ENCODE assay signal across 17 mouse cellular contexts in genomic region chr8:81703571-81704365, GRCm38 (mm10).
"Had no signal": no experiment of that assay in that cellular context is flagged by ENCODE, and none has a peak within 500 bp of the region (broad histone marks: within the 10 kb centered on the region; RNA-seq: fewer than 3 reads in every experiment).

No protein-coding gene starts in this region.

- H3K27me3 ChIP-seq: kidney, embryonic 15.5 days; limb, embryonic 12.5 days; liver, embryonic 13.5 days; lung, embryonic 15.5 days; megakaryocyte, embryonic 14.5 days; midbrain, embryonic 15.5 days; neural tube, embryonic 13.5 days; stomach, embryonic 15.5 days had no signal

- ATAC-seq: liver, postnatal 0 days; midbrain, embryonic 15.5 days had no signal

- DNase-seq: kidney, adult 18-20 months; kidney, postnatal 14 days; liver; liver, embryonic 13.5 days; liver, postnatal 0 days; lung, postnatal 14 days; retina, postnatal 1 day; right cerebral cortex, postnatal 14 days; thymus, postnatal 4 days had no signal

- H3K4me3 ChIP-seq: kidney, embryonic 15.5 days; limb, embryonic 12.5 days; liver, embryonic 13.5 days; lung, embryonic 15.5 days; megakaryocyte, embryonic 14.5 days; midbrain, embryonic 15.5 days; neural tube, embryonic 13.5 days; stomach, embryonic 15.5 days had no signal

- H3K4me1 ChIP-seq: kidney, embryonic 15.5 days; limb, embryonic 12.5 days; liver, embryonic 13.5 days; lung, embryonic 15.5 days; midbrain, embryonic 15.5 days; neural tube, embryonic 13.5 days; stomach, embryonic 15.5 days had no signal

- H3K36me3 ChIP-seq: kidney, embryonic 15.5 days; limb, embryonic 12.5 days; liver, embryonic 13.5 days; lung, embryonic 15.5 days; midbrain, embryonic 15.5 days; neural tube, embryonic 13.5 days; stomach, embryonic 15.5 days had no signal

- H3K27ac ChIP-seq: kidney, embryonic 15.5 days; limb, embryonic 12.5 days; liver, embryonic 13.5 days; lung, embryonic 15.5 days; macrophage; midbrain, embryonic 15.5 days; neural tube, embryonic 13.5 days; stomach, embryonic 15.5 days had no signal
